Mouse (Mus musculus) ES-CJ7 (cell line): ENCODE measurements around the gene Rhd.
"Not testable (repeated sequence)": the region's sequence is repeated elsewhere in the genome, so short reads cannot be mapped to it uniquely, and the experiment has no call there.

Experiments used
- DNase-seq: peaks from one replicate; pipeline ENCODE4 v3.0.0; 2011; ENCODE audit warnings: low read depth, low spot score

The Rhd gene

DNA sequence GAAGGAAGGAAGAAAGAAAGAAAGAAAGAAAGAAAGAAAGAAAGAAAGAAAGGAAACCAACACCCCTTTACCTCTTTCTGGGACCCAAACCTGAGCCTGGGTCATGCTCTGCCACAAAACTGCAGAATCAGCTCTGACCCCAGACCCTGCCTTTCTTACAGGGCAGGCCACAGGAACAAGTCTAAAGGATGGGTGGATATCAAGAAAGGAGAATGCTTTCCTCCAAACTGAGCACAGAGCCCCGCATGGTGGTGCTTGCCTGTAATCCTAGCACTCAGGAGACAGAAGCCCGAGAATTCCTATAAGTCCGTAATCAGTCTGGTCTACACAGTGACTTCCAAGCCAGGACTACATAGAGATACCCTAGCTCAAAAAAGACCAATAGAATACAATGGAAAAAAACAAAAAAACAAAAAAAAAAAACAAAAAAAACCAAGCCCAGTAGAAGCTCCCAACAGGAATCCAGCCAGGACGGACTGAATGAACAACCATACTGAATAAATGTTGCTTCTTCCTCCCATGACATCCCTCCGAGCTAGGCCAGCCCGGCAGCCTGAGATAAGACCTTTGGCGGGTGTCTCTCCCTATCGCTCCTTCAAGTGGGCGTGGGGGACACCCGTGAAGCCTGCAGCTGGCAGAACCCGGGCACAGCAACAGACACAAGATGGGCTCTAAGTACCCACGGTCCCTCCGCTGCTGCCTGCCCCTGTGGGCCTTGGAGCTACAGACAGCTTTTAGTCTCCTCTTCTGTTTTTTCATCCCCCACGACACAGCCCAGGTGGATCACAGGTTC is at the start of gene Rhd:
Gene Rhd (plus strand): TSS at position 600 of the 793 bp plus-strand sequence.
- no peak for DNase-seq

DNA sequence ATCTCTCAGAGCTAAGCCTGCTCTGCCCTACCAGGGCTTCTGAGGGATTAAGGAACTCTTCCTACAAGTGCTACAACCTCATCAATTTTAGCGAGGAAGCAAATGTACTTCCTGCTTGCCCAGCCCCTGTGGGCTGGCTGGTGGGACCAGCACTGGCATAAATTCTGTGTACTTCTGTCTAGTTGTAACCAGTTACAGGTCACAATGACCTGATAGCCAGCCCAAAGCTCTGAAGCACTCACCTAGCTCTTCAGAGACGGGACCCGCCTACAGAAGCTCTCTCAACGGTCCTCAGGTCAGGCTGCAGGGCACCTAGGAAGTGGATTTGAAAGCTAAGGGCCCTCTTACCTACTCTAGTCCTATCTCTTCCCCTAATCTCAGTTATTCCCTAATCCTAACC is 46.6 kb upstream of the Rhd start:
- DNase-seq: peak; percentile 31

DNA sequence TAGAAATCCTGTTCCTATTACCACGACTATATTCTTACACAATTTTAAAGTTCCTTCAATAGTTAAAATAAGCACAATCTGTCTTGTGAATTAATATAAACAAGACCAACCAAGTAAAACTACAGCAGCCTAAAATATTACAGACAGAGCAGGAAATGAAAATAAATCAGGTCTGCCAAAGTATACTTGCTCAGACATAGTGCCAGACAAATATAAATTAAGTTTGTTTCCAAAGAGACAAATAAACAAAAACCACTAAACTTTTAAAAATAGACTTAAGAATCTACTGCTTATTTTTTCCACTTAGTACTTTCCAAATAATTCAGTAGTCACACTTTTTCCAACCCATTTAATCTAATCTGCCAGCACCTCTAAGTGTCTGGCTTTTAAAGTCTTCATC is 43.3 kb upstream of the Rhd start:
- no peak for DNase-seq

DNA sequence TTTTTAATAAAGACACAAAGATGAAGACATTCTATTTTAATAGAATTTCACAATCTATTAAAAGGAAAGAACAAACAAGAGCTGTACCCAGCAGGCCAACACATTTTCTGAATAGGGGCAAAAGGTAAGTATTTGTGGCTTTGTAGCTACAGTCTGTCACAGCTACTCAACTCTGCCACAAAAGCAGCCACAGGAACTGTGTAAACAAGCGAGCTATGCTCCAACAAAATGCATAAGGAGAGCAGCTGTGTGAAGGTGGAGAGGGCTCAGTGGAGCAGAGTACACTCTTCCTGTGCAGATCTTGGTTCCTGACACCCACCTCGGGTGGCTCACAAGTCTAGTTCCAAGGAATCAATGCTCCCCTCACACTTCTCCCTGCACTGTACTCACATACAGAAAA is 40.8 kb upstream of the Rhd start:
- no peak for DNase-seq

DNA sequence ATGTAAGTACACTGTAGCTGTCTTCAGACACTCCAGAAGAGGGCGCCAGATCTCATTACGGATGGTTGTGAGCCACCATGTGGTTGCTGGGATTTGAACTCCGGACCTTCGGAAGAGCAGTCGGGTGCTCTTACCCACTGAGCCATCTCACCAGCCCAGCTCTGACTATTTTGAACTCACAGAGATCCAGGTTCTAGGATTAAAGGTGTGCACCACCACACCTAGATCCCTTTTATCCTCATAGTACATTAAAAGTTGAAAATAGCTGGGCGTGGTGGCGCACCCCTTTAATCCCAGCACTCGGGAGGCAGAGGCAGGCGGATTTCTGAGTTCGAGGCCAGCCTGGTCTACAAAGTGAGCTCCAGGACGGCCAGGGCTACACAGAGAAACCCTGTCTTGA is 38.5 kb upstream of the Rhd start:
- not testable (repeated sequence) for DNase-seq

DNA sequence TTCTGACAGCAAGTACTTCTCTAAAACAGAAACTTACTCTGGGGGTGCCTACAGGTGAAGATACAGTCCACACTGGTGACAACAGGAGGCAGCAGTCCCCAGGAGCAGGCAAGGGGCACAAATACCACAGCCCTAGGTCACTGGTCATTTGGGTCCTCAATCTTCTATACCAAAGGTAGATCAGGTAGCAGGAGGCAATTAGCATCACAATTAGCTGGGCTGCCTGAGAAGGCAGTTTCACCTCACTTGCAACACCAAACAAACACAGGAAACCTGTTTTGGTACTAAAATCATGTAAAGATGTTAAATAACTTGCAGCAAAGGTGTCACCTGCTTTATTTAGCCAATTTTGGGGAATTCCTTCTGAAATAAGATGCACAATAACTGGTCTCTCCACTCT is 38.0 kb upstream of the Rhd start:
- DNase-seq: peak; percentile 23

DNA sequence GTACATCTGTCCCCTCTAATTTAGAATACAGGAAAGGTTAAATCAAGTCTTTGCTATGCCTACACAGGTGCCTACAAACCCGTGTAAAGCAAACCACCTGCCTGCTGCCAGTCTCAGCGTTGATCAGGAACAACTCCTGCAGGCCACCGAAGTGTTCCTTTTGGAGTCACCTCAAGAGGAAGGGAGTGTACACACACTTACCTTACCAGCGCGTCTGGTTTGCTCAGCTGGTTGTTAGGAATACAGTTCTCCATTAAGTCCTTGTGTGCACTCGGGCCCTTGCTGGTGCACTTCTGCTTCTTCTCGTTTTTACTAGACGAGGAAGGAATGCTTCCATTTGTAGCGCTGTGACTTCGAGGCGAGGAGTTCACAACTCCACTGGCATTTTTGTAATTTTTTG is 36.5 kb upstream of the Rhd start:
- DNase-seq: no peak

DNA sequence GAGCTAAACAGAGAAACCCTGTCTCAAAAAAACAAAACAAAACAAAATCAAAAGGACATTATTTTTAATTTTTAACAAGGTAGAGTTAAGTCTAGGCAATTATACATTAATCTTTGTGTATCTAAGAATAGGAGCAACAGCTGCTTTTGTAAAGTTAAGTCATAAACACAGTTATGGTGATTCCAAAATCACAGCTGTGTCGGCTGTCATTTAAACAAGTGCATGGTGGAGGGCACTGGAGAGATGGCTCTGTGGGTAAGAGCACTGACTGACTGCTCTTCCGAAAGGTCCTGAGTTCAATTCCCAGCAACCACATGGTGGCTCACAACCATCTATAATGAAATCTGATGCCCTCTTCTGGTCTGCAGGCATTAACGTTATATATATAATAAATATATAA is 32.4 kb upstream of the Rhd start:
- no peak for DNase-seq

DNA sequence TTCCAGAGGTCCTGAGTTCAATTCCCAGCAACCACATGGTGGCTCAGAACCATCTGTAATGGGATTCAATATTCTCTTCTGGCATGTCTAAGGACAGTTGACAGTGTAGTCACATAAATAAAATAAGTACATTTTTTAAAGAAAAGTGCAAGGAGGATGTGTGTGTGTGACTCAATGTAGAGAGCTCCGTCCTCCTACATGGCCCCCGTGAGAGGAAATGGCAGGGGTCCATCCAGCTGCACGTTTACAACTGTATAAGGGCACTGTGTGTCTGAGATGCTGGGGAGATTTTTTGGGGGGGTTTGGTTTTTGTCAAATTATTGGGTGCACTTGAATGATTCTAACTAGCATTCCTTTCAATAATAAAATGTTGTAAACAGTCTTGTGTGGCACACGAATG is 28.9 kb upstream of the Rhd start:
- no peak for DNase-seq

DNA sequence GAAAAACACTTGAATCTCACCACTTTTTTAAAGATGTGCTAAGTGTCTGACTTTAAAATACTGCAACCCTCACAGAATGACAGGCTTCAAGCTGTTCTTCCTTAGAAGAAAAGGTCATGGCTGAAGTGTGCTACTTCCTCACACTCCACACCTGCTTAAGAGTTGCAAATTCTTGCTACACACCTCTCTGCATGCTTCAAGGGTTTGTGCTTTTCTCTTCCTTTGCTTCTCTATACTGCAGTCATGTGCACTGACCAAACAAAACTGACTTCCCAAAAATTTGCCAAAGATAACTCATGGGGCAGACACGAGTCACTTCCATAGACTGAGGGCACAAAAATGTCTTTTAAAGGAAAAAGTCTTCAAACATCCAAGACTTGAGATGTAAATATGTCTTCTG is 26.1 kb upstream of the Rhd start:
- DNase-seq: peak; percentile 59

DNA sequence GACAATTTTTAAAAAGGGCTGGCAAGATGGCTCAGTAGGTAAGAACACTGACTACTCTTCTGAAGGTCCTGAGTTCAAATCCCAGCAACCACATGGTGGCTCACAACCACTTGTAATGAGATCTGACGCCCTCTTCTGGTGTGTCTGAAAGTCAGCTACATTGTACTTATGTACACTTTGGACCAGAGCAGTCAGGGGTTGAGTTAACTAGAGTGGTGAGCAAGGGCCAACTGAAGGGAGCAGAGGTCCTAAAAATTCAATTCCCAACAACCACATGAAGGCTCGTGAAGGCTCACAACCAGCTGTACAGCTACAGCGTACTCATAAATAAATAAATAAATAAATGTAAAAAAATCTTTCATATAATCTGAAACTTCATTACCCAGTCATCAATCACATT is 25.6 kb upstream of the Rhd start:
- not testable (repeated sequence) for DNase-seq

DNA sequence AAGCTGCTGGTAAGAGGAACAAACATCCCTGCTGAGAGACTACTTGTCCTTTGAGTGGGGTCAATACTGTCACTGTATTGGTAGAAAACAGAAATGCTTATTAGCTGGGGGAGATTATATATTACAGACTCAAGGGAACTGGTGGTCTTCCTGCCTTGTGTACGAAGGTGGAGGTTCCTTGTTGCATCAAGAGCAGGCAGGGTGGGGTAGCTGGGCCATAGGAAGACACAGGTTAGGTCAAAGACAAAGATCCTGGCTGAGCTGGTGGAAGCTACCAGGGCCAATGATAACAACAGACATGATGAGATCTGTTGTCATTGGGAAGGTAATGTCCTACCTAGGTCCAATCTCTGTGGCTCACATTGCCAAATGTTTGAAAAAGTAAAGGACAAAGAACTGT is 24.1 kb upstream of the Rhd start:
- DNase-seq: no peak

DNA sequence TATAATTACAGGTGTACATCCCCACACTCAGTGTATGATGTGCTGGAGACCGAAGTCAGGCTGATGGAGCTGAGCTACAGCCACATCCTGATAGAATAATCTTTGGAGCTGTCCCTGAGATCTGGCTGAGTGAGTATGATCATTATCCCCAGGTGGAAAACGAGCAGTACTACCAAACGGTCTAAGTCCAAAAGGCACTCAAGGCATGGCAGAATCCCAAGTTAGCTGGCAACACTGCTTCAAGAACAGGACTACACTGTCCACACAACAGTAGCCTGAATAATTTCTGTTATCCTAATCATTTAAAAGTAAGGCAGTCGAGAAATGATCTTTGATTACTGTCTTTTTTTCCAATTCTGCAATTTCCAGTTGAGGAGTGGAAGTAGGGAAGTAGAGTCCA is 20.8 kb upstream of the Rhd start:
- DNase-seq: no peak

DNA sequence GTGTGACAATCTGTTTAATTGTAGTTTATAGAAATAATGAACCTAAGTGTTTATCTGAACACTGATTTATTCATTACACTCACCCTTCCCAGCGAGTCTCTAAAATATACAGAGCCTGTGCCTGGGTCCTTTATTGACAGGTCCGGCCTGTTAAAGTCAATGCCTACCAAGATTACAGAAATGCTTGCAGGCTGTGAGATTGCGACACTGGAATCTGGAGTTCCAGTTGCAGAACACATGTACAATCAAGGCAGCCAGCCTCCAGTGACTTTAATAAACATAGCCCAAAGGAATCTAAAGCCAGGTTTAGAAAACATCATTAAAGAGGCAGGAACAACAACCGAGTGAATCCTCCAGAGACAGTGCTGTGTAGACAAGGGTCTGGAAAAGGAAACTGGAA is 16.7 kb upstream of the Rhd start:
- DNase-seq: no peak

DNA sequence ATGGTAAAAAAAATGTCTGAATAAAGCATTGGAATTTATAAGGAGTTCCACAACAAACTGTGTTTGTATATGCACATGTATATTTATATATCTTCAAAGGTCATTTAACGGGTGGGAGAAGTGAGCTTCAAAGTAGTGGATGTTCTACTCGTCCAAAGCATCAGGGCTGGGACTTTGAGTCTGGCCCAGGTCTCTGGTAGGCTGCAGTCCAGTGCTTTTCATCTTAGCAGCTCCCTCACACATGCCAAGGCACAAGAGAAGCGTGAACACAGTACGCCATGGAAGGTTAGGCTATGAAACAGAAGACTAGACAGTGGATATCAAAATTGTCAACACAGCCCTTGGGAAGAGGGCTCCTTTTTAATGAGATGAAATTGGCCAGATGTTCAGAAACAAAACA is 13.8 kb upstream of the Rhd start:
- DNase-seq: no peak

DNA sequence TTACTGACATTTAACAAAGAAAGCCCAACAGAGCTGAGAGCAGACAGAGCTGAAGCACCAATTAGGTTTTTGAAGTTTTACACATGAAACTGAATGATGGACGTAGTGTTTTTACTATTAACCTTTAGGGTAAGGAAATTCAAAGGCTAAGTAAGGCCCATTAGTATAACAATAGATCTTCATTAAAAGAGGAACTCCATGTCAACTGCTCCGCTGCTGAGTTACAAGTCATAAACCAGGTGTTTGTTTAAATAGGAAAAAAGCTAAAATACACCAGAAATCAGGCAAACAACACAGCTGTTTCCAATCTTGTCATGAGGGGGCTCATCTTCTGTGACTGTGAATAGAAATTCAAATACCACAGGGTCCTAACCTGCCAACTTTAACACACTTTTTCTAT is 13.1 kb upstream of the Rhd start:
- DNase-seq: no peak

DNA sequence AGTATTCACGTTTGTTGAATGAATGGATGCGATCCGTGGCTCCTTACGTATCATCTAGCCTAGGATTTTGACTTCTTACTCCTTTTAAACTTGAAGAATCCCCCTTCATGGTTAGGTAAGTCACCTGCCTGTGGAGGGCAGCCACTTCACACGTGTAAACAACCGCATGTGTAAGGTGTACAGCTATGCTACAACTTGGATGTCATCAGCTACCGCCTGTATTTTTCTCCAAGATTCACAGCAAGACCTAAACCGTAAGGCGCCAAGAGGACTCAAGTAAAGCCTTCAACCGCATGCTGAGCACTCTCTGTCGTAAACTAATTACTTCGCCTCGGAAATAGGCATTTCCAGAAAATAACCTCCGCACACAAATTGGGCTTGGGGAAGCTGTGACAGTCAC is 12.5 kb upstream of the Rhd start:
- no peak for DNase-seq

DNA sequence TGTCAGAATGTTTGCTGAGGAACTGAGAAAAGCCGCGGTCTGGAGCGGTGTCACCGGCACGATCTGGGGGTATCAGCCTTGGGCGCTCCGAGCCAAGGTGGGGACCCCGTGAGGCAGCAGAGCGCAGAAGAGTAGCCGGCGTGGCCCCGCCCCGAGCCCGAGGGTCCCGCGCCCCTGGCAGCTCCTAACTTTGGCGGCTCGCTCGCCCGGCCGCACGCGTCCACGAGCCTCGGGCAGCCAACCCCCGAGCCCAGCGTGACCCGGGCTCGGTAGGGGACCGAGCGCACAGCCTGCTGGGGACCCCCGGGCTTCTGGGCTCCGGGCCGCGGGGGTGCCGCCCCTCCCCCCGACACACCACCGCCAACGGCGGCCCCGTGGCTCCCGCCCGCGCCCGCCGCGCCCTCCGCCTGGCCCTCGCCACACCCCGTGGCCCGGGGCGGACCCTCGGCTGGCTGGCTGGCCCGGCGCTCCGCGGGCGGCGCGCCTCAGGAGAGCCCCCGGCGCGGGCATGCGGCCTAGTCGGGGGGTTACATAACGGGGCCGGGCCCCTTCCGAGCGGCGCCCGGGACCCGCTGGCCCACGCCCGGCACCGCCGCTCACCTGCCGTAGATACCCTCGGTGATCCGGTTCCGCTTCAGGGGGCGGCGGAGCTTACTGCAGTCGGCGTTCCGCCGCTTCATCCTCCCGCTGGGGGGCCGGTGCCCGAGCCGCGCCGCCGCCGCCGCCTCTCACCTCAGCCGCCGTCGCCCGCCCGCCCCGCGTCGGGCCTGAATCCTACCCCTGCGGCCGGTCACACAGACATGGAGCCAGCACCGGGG is 11.7 kb upstream of the Rhd start:
- no peak for DNase-seq

DNA sequence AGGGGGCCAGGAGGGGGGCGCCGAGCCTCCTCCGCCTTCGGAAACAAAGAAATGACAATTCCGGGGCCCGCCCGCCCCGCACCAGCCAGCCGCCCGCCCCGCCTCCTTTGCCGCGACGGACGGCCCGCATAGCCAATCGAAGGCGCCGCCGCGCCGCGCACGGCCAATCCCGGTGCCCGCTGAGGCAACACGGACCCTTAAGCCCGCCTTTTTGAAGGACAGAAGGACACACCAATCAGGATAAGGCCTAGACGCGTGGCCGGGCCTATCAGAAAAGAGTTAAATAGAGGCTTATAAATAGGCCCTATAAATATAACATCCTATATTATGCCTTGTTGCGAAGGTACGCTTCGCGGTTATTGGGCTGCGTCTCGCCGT is 11.1 kb upstream of the Rhd start, which contains the start of gene Maco1:
Gene Maco1 (minus strand): TSS at position 87 of the 378 bp plus-strand sequence.
- peak; percentile 98 for DNase-seq

DNA sequence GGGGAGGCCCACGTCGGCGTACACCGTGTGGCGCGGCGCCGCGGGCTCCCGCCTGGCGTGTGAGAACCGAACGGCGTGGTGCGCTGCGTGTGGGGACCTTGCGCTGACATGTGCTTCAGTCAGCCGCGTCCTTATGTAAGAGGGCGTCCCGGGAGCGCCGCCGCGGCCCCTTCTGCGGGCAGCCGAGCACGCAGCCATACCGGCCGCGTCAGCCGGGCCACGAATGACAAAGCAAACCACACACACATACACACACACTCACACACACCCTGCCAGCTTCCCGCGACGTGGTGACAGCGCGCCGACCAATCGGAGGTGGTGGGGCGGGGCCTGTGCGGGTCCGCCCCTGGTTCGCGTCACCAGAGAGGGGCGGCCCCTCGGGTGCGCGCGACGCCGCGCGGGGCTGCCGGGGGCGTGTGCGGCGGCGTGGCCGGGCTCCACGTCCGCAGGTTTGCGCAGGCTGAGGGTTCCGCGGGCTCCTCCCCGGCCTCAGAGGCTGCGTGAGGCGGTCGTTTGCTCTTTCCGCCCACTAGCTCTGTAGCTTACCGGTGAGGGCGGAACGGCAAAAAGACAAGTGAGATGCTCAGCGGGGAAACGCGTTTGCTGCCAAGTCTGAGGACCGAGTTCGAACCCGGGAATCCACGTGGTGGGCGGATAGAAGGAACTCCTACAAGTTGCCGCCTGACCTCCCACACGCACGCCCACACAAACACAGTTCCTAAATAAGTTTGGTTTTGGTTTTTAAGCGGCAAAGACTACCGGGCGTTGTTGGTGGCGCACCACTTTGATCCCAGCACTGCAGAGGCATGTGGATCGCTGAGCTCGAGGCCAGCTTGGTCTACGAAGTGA is 10.5 kb upstream of the Rhd start:
- peak; percentile 90 for DNase-seq

DNA sequence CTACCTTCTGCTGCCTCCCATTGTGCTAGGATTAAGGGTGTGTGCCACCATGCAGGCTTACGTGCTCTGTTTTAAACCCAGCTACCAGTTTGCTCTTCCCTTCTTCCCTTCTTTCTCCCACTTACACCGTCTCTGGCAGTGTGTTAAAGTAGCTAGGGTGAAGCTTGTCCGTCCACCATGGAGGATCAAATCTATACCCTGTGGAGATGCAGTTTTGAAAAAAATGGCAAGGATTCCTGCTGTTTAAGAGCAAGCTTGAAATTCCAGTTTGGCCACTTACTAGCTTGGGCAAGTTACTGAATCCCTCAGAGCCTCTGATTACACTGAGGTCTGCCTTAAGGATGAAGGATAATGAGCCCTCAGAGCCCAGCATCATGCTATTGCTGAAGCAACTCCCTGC is 9.0 kb upstream of the Rhd start:
- no peak for DNase-seq

DNA sequence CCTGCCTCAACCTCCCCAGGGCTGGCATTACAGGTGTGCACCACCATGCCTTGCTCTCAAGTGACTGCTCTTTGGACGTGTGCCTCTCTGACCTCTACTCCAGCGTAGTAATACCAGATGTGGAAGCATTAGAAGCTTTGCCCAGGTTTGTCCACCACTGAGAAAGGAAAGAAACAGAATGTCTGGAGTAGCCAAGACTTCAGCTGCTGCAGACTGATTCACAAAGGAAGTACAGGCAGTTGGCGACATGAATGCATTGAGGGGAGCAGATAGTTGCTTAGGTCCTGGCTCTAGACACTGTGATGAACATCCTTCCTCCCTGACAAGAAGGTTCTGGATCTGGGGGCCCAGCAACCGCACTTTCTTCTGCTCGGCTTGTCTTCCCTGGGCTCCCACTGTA is 8.3 kb upstream of the Rhd start:
- DNase-seq: no peak
